Mouse (Mus musculus) cerebellum, postnatal 36 days (tissue): ENCODE data around the gene Kcnb1.
A peak's percentile ranks its signal among the peaks of the same experiment; 100 is the strongest.

ENCODE experiments used
- DNase-seq, 2 experiments: peaks; one replicate each; pipeline ENCODE4 v3.0.0; 2021 to 2022; ENCODE audit warnings: mixed read lengths in 2 of 2

Kcnb1 gene

DNA sequence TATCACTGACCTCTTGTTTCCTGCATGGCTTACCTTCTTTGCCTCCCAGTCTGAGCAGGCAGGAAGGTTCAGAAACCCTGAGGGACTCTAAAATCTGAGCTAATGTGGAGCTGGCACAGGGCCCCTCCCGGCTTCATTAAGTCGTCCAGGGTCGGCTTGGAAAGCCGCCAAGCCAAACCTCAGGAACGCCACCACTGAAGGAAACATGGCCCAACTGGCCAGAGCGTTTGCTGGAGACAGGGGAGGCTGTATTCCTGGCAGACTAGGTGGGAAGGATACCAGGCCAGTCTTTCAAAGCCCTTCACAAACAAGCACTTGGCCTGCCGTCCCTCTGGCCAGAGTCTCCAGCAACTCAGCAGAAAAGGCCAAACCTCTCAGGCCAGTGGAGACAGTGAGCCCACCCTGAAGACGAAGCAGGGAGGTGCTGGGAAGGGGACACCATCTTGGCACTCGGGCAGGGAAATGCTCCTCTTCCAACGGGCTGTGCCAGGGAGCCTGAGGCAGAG lies 27.4 kb downstream of the Kcnb1 start:
- no peak for DNase-seq

DNA sequence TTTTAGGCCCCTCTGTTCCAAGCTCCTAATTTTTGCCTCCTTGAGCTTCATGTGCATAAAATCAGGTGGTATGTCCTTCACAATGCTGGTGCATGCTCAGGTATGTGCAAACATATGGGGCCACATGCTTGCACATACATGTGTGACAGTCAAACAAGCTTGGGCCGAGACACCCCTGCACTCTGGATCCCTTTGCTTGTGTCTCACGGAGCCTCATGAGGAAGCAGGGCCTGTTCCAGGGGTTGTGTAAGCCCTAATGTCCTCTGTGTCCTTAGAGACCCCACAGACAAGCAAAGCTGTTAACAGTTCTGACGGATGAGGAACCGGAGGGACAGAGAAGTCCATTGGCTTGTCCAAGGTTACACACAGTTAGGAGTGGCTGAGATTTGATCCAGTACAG lies 30.2 kb downstream of the Kcnb1 start:
- DNase-seq = no peak

DNA sequence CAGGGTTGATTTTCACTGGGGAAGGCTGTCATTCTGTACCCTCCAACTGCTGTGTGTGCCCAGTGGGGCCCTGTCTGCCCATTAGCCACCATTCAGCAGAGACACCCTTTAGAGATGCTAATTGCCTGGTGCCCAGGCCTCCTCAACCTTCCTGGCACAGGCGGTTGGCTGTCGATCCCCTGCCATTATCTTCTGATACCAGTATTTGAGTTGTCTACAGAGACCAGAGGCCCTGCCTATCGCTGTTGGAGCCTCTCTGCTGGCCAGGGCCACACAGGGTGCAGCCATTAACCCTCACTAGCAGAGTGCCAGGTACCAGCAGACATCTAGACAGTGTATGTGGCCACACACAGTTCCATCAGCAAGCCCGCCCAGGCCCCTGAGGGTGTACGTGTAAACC lies 31.2 kb downstream of the Kcnb1 start:
- DNase-seq = no peak

DNA sequence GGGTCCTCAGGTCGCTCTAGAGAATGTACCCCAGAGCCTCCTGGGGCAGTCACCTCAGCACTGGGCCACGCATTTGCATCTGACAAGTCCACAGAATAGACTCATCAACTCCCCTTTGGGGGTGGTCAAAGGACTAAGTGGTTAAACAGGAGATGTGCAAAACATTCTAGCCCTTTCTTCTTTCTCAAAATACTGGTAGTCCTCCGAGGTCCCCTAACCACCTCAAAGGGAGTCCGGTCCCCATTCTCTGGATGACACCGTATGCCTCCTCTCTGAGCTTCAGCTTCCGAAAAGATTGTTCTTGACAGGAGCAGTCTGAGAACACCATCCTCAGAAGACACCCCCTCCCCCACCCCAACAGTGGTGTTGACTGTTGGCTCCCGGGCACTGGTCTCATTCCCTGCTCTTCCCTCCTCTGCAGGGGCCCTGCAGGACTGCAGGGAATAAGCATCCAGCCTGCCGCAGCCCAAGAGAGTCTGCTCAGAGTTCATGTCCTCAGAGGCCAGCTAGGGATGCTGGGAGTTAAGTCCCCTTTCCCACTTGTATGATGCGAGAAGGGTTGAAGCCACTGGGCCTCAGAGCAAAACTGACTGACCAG lies 33.7 kb downstream of the Kcnb1 start:
- DNase-seq = no peak

DNA sequence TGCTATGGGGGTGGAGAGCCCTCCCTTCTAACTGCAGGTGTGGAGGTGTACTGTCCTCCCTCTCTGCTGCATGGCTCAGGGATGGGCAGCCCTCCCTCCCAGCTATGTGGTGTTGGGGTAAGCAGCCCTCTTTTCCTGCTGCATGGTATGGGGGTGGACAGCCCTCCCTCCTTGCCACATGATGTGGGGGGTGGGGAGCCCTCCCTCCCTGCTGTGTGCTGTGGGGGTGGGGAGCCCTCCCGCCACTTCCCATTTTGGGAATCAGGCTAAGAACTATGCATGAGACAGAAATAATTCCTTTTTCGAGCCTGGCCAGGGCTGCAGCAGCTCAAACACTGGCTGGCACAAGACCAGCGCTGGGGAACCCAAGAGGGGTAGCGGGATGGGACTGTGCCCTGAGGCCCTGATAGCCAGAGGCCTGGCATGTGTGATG lies 34.4 kb downstream of the Kcnb1 start:
- no peak for DNase-seq

DNA sequence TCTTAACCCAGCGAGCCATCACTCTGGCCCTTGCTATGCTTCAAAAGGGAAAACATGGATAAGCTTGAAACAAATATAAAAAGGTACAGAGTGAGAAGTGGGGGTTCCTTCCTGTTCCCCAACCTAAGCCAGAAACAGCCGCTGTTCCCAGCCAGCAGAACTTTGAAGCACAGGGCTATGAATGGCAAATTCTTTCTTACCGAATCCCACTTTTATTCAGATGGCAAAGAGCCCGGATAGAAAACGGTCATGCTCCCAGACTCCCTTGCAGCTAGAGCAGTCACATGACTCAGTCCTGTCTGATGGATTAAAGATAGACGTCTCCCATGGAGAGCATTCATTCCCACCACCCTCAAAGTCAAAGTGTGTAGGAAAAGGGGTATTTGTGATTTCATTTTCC lies 39.1 kb downstream of the Kcnb1 start:
- no peak for DNase-seq

DNA sequence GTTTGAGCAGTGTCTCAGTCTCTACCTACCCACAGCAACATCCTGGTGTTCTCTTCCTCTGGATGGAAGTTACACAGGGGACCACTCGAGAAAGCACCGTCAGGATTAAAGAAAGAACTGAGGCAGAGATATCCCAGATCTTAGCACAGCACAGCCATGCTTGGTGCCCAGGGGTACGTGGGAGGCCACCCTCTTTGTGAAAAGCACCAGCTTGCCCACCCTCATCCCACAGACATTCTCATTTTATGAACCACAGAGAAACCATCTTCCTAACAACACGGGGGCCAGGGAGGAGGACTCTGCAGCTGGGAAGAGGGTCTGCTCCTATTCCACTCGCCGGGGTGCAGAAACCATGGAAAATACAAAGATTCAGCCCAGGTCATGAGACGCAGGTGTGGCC lies 39.8 kb downstream of the Kcnb1 start:
- DNase-seq = no peak

DNA sequence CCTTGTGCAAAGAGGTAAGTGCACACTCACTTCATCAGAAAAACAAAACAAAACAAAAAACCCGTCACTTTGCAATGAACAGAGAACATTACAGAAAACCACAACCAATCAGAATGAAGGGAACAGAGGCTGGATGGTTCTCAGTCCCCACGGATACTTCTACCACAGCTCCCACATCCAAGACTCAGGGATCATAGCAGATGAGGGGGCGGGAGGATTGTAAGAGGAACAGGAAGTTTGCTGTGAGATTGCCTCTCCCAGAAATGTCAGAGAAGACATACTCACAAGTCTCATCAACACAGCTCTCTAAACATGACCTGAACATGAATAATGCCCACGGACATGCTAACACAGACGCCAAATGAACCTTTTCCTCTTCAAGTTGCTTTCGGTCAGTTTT lies 40.9 kb downstream of the Kcnb1 start:
- no peak for DNase-seq

DNA sequence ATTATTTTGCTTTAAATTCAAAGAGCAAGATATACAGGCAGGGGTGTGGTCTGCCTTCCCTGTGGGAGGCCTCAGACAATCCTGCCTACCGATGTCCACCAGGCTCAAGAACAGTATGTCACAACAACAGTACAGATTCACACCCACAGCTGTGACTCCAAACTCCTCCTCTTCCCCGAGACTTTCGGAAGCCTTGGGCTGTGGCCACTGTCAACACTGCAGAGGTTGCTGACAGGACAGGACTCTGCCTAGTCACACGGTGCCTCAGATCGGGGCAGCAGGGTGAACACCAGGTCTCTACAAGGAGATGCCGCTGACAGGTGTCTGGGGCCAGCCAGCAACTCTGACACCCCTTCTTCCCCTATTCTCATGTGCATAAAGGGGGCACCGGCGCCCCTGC lies 42.2 kb downstream of the Kcnb1 start:
- no peak for DNase-seq

DNA sequence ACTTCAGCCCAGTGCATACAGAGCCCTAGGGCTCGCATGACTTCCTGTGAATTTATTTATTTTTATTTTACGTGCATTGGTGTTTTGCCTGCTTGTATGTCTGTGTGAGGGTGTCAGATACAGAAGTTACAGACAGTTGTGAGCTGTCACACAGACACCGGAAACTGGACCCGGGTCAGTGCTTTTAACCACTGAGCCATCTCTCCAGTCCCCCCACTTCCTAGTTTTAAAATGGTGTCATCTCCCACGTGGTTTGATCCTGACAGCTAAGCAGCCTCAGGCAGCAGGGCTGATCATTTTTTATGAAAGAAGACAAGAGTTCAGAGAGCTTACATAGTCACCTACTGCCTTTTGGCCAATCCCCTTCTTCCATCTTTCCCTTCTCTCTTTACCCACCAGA lies 44.1 kb downstream of the Kcnb1 start:
- no peak for DNase-seq

DNA sequence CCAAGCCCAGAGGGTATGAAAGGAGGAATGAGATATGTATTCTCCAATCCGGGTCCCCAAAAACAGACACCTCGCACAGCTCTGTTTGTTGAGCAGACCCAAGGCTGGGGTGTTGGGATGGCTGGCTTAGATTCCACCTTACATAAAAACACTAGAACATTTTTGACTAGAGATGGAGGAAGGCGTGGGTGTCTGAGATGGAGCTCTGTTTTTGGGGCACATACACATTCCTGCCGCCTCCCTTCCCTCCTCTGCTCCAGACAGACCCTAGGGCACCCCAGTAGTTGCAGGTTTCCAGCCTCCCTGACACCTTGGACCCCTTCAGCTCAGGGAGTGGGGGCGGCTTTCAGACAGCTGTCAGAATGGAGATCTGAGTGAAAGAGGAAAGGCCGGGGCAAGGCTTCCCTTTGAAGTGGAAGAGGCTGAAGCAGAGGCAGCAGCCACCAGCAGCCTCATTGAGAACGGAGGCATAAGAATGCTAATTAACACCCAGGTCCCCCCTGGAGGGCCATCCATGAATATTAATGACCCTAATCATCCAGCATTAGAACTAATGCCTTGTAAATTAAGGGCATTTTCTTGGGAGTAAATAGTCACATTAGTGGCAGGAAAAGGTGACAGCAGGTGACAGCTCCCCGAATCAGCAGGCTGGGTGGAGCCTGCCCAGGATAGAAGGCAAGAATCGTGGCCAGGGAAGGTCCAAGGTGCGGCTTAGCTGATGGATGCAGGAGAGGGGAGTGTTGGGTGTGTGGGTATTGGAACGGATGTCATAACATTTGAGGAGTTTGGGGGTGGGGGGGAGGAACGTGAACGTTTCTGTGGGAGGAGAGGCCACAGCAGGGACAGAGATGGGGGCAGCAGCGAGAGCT lies 45.3 kb downstream of the Kcnb1 start:
- DNase-seq = no peak

DNA sequence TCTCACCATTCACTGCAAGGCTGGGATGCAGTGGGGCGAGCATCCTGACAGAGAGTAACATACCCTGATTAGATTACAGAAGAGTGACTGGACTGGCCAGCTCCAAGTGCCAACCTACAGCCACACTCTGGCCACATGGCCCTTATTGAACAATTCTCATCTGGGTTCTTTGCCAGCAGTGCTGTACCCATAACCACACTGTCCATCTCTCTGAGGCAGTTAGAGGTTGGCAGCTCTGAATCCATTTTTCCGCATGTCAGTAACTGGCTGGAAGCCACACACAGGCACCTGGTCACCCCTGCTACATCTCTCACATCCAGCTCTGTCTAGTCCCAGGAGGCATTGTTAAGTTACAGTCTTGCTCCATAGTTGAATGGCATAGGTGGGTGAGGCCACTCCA lies 46.0 kb downstream of the Kcnb1 start:
- no peak for DNase-seq

DNA sequence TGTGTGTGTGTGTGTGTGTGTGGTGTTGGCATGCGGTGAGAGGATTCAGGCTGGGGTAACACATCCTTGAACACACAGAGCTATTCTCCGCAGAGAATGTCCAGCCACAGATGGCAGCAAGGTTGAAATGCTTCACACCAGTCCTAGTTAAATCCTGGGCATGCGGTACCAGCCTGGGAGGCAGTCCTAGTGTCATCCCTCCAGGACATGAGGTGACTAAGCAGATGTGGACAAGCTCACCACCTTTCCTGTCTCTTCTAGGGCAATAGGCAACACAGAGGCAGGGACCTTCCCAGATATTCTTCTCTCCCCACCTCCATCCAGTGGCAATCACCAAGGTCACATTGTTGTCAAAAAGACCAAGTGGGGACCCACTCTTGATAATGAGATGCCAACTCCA lies 47.7 kb downstream of the Kcnb1 start:
- no peak for DNase-seq

DNA sequence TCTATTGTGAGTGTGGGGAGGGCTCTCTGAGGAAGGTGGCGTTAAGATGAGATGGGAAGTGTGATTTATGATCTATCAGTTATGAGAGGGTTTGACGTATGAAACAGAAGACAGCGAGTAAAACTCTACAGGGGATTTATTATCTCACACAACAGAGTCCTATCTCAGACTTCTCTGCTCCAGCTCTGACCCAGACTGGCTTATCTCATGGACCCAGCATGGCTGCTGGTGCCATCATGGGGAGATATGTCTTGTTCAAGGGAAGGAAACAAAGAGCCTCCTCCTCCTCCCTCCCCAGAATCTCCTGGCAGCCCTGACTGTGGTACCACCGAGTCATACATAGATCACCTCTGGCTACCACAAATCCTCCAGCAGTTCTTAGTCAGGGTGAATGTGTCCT lies 48.1 kb downstream of the Kcnb1 start:
- no peak for DNase-seq

DNA sequence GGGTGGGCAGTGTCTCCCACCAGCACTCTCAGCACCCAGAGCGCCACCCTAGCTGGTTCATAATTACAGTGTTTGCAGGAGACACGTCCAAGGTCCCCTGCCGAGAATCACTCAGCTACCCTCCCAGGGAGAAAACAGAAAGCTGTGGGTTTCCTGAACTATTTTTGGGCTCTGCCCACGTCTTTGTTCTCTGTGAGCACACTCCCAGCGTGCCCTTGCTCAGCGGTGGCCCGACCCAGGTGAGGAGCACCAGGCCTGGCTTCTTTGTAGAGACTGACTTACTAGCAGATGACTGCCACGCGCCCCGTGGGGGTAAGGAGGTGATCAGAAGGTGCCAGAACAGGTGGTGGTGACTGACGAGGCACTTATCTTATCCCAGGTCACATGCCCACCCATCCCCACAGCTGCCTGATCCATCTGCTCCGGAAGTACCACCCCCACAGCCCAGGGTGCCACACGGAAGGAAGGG lies 50.1 kb downstream of the Kcnb1 start:
- DNase-seq = no peak

DNA sequence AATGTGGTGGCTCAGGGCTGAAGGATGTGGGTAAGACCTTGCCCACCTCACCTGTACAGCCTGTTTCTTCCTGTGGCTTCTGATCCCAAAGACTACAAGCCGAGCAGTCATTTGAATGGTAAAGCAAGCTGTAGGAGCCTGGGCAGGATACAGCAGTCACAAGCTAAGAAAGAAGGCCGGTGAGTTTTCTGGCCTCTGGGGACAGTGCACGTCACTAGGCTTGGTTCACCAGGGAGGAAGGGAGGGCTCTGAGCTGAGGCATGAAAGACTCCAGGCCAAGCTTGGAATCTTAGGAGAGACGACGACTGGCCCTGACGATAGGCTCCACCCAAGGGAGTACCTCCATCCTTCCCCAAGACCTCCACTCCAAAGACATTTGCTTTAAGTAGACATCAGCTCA lies 51.3 kb downstream of the Kcnb1 start:
- DNase-seq = no peak

DNA sequence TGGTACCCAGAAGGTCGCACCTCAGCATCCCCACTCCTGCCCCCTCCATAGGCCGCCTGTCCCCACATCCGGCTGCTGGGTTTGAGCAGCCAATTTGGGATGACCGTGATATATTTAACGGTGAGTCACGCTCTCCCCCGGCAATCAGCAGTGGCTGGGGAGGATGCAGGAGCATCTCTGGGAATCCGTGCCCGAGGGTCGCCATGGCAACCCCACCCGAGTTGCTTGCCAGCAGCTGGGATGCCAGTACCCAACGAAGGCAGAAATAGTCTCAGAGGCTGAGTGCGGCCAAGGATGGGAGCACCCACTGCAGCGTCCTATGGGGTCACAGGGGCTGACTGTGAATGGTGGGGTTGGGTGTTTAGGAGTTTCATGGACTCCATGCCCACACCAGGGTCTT lies 53.0 kb downstream of the Kcnb1 start:
- peak; percentile 14 to 24 for DNase-seq

DNA sequence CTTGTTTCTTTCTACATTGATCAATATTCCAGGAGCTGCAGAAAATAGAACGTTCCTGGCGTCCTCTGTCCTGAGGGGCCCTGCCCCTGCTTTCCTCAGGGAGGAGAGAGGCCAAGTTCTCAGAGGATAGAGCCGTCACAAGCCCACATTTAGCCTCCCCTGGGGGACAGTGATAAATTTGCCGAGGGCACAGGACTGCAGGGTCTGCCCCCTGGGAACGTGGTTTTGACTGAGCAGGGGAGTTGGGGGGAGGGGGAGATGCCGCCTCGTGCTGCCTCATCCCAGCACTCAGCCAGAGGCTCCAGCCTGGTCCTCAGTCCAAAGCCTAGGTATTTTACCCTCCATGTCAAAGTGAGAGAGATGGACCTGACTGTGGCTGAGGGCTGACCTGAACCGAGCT lies 57.9 kb downstream of the Kcnb1 start:
- DNase-seq = no peak

DNA sequence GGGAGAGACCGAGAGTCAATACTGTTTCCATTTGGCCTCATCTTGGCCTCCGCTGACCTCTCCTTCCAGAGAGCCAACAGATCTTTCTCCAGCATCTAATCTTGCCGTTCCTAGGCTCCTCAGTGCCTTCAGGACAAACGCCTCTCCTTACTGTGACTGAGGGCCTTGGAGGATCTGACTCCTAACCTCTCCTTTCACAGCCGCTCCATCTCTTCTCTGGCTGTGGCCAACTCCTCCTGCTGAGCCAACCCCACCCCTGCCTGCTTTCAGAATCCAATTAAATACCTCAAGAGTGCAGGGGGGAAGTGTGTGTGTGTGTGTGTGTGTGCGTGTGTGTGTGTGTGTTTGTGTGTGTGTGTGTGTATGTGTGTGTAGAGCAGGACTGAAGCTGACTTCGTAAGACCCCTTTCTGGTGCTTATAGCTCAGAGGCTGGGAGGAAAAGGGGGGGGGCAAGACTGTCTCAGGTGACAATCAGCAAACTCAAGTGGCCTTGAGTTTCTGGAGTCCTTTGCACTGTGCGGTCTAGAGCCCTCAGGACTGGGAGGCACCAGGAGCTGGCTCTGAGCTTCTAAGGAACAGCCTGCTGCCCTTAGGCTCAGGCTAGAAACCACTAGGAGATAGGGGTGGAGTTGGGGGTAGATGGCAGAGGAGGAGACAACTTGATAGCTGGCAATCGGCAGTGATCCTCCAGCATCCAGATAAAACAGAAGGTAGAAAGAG lies 59.7 kb downstream of the Kcnb1 start:
- no peak for DNase-seq

DNA sequence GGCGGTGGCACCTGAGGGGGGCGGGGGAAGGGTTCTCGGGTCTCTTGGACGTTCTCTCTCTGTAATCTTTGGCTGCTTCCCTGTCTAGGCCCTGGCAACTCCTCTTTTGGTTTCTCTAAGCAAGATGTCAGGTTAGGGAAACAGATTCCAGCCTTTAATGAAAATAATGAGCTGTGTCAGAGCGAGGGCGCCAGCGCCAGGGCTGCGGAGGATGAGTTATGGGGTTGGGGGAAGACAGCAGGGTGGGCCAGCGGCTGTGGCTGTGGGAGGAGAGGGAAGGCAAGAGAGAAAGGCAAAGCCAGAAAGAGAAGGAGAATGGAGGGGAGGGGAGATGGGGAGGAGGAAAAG lies 60.4 kb downstream of the Kcnb1 start:
- no peak for DNase-seq

DNA sequence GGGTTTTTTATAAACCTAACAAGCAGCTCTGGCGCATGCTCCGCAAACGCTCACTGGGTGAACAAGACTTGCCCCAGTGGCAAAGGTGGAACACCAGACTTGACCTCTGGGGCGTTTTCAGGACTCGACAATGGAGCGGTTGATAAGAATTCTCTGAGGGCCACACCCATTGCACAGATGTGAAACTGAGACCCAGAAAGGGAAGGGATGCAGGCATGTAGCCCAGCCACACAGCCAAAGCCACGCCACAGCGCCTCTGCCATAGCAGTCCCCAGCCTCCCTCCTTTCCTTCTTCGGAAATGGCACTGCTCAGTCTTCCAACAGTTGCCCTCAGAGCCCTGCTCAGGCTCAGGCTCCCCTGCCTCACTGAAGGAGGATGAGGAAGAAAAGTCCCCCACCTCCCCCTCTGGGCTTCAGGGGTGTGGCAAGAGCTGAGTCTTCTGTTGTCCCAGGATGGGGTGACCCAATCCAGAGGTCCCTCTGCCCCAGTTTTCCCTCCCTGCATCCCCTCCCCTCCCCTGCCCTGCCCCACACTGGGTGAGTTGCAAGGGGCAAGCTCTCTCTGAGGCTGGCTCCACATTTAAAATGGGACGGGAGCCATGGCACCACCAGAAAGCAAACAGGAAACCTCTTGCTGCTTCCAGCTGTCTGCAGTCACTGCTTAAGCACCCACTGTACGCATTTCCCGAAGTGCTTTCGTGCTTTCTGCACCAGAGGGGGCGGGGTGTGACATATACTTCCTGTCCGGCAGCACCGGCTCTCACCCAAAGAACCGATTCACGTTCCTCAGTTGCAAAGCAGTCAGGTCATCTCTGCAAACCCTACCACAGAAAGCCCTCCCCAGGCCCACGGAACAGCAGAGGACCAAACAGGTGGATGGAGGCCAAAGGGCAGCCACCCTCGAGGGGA lies 61.0 kb downstream of the Kcnb1 start:
- no peak for DNase-seq

DNA sequence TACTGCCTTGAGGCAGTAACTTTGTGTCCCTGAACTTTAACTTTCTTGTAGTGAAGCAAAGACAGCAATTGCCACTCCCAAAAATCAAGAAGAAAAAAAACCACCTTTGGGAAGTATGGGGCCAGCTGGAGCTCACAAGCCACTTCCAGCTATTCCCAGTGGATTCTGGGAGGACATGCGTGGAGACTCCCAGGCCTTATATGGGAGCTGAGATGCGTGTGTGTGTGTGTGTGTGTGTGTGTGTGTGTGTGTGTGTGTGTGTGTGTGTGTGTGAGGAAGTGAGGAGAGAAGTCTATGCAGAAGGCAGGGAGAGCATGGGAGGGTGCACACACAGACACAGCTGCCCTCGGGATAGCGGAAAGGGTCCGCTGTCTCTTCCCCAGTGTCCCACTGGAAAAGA lies 62.6 kb downstream of the Kcnb1 start:
- no peak for DNase-seq

DNA sequence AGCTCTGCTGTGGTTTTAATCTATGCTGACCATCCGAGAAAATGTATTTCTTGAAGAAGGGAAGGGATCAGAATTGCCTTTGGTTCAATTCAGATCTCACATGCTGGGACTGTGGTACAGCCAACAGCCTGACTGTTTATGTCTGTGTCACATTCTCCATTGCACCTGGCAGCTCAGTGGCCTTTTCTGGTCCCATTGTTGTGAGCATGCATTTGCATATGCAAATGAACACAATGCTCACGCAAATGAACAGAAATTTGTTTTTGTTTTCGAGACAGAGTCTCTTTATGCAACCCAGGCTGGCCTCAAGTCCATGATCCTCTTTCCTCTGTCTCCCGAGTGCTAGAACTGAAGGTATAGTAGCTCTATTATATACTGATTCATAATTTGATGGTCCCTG lies 64.2 kb downstream of the Kcnb1 start:
- no peak for DNase-seq
